Mouse (Mus musculus) ovary, adult 18-20 months (tissue): ENCODE data around the gene Clstn2.

Experiments used
- DNase-seq: peaks from one replicate; pipeline ENCODE4 v3.0.0; 2022; ENCODE audit warnings: low spot score, mixed read lengths

Clstn2 gene

GRCm38 (mm10) chr9:97460452-97460851 lies 572.5 kb downstream of the Clstn2 start:
- DNase-seq, result no peak

- DNase-seq, result no peak
Observed at GRCm38 (mm10) chr9:97459745-97460144, 573.2 kb downstream of the Clstn2 start.

DNA sequence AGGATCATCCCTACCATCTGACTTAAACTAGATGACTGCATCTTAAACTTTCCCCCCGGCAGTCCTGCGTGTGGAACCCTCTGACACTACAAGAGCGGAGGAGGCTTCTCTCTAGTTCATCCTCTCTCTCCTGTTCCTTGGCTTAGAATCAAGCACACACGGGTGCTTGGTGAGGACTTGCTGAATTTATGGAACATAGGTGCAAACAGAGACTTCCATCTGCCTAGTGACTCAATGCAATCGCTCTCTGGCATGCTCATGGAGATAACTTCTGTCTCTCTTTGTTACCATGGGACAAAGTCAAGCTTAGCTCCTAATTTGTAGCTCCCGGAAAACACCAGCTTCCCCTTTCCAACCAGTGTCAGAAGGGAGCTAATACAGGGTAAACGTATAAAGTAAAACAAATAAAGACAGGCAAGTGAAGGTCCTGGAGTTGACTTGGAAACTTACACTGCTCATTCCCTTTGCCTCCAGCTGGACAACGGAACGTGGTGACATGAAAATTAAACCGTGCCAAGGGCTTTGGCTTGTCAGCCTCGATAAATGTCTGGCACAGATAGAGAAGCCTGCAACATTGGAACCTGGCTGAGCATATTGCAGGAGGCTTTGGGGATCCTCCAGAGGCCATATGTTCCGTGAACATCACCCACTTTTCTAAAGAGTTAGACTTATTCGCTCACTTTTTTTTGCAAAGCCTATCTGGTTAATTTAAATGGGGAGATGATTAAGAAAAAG lies 583.5 kb downstream of the Clstn2 start:
- no peak for DNase-seq

DNA sequence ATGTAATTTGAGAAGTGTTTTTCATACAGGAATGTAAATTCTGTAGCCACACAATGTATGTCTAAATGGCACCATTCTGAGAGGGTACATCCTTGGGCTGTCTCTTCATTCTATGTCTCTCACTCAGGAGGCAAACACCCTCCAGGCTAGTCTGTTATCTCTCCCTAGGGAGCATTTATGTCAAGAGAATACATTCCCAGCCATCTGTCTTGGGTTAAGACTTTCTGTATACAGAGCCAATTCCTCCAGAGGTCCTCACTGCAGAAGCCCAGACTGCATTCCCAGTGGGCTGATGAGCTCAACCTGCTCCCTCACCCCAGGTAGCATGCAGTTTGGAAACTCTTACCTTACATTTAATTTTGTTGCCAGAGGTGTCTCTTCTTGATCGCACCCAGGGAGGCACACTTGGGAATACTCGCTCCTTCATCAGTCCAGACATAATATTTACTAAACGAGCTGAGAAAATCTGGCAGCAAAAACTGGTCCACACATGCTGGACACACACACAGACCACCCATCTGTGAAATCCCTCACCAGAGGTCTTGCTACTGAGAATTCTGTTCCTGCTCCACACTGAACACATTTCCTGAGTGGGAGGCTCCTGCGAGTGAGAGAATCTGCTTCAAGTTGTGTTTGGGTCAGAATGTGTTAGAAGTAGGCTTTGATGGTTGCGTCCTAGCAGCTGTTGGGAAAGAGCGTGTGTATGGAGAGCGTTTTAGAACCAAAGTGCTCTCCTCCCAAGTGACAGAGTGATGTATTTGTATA lies 592.9 kb downstream of the Clstn2 start:
- DNase-seq, result no peak

DNA sequence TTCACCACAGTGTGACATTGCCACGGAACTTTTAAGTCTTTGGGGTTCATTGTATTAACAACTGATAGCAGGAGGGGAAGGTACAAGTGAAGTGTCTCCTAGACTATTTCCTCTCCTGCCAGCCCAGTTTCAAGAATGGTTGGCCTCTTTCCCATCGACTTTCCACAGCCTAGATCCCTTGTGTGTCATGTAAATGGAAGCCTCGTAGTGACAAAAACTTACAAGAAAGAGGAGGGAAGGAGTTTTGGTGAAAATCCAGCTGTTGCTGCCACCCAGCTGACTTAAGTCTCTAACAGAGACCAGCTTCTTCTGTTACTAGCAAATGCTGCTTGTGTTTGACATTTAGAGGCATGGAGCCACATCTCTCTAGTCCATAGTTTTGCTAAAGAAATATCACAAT lies 598.3 kb downstream of the Clstn2 start:
- no peak for DNase-seq

DNA sequence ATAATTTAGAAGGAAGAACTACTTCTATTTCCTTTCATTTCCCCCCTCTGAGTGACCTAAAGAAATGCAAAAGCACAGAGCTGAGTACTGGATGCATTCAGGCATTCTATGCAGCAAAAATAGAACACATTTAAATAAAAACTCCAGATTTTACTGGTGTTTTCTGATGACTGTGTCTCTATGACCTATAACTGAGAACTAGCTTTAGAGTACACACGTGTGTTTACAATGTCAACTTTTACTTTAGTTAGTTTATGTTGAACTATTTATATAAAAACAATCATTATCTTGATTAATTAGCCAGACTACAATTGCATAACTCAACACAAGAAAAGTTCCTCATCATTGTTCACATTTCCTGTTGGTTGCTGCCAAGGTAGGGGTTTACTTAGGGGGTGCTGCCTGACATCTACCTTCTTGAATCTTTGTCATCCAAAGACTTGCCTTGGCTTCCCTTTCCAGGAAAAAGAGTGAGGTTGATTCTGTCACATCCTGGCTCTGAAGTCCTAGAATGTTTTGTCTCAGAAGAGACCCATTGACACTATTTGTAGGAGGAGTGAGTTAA lies 603.0 kb downstream of the Clstn2 start:
- DNase-seq, result no peak

- no peak for DNase-seq
Observed at GRCm38 (mm10) chr9:97428127-97428526, 604.9 kb downstream of the Clstn2 start.

DNA sequence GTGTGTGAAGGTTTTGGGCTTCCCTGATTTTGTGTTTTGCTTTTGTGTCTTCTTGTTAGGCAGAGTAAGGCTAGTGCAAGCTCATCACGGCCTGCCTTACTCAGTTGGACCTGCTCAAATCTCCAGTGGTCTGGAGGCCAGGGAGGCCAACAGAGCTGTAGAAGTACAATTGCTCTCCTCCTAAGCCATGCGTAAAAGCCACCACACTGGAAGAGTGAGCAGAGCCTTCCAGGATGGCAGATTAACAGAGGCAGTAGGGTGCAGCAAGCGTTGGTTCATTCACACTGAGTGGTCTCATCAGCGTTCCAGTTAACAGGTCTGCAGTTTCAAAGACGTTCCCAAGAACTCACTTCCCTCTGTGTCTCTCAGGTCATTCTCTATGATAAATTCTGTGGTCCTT lies 612.1 kb downstream of the Clstn2 start:
- no peak for DNase-seq

- DNase-seq, result no peak
Observed at GRCm38 (mm10) chr9:97414876-97415668, 617.9 kb downstream of the Clstn2 start.

GRCm38 (mm10) chr9:97408142-97408541 lies 624.8 kb downstream of the Clstn2 start:
- DNase-seq, result no peak
